Mouse (Mus musculus): ENCODE results near the gene Adam15.

DNA sequence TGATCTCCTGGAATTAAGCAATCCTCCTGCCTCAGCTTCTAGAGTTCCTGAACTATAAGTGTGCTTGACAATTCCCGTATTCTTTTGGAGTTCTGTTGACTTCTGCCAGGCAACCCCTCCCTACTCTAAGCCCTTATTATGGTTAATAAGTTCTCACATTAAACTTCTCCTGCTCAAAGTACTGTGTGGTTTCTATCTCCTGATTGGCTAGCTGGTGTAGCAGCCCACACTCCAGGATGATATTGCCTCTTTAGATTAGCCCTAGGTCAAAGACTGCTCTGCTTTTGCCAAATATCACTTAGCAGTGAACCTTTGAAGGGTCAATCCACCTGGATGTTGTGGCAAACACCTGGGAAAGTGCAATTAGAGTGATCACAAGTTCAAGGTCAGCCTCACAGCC lies 49.7 kb downstream of the Adam15 start:
- no peak for TF ChIP-seq POLR2A (IDR thresholded peaks at IDR 0.05; ENCODE audit: borderline replicate concordance, extremely low read depth, insufficient read depth, insufficient read length, poor library complexity, severe bottlenecking)
- no peak for TF ChIP-seq CTCF (IDR thresholded peaks at IDR 0.05; ENCODE audit: borderline replicate concordance, extremely low read depth, insufficient read depth, insufficient read length)

Measured in brain, embryonic 14.5 days (tissue).